Mouse (Mus musculus) v-Abl transformed pro-B cells (cell line): ENCODE measurements around the gene Gm28729.
"Not testable (repeated sequence)": the region's sequence is repeated elsewhere in the genome, so short reads cannot be mapped to it uniquely, and the experiment has no call there.

Experiments used
- in situ Hi-C, 2 experiments: fragments of 400-800 bp; cut with MboI; formaldehyde crosslinking; loops; one replicate each; pipeline ENCODE4 v1.15.1; 2025; ENCODE audit not compliant: unreplicated experiment in 2 of 2

The Gm28729 gene

GRCm38 (mm10) chr9:96471681-96472080, 53.4 kb downstream of the Gm28729 start:
- in situ Hi-C loops: not testable (repeated sequence)

GRCm38 (mm10) chr9:96470266-96470974, 54.6 kb downstream of the Gm28729 start:
- in situ Hi-C loops: no loop called here

- in situ Hi-C loops: no loop called here
These were observed 55.4 kb downstream of the Gm28729 start for GRCm38 (mm10) chr9:96469556-96470265.

- in situ Hi-C loops: no loop called here
These were observed 61.4 kb downstream of the Gm28729 start for GRCm38 (mm10) chr9:96463708-96464107.

- in situ Hi-C loops: no loop called here
These were observed 63.5 kb downstream of the Gm28729 start for GRCm38 (mm10) chr9:96461607-96462006.

- in situ Hi-C loops: no loop called here
These were observed 64.8 kb downstream of the Gm28729 start for GRCm38 (mm10) chr9:96460117-96460865.

GRCm38 (mm10) chr9:96455618-96456017, 69.4 kb downstream of the Gm28729 start:
- in situ Hi-C loops: no loop called here

- in situ Hi-C loops: no loop called here
These were observed 72.1 kb downstream of the Gm28729 start for GRCm38 (mm10) chr9:96452956-96453355.

- in situ Hi-C loops: no loop called here
These were observed 74.0 kb downstream of the Gm28729 start for GRCm38 (mm10) chr9:96450900-96451720.

- in situ Hi-C loops: no loop called here
These were observed 75.5 kb downstream of the Gm28729 start for GRCm38 (mm10) chr9:96449514-96449913.

- in situ Hi-C loops: no loop called here
These were observed 79.7 kb downstream of the Gm28729 start for GRCm38 (mm10) chr9:96445351-96445750.

GRCm38 (mm10) chr9:96442081-96442480, 83.0 kb downstream of the Gm28729 start:
- in situ Hi-C loops: loop anchor here in 1 of 2 experiments (5.0 kb wide), 1 partner anchor 35 kb away; the partner anchor contains the start of gene Rnf7

- in situ Hi-C loops: loop anchor here (5.0 kb wide), 3 partner anchors 36 to 81 kb away; no protein-coding TSS in a partner anchor
These were observed 86.7 kb downstream of the Gm28729 start for GRCm38 (mm10) chr9:96438334-96438871.

- in situ Hi-C loops: loop anchor here (5.0 kb wide), 3 partner anchors 36 to 81 kb away; no protein-coding TSS in a partner anchor
These were observed 87.2 kb downstream of the Gm28729 start for GRCm38 (mm10) chr9:96437805-96438333.

GRCm38 (mm10) chr9:96436901-96437804, 87.9 kb downstream of the Gm28729 start:
- in situ Hi-C loops: loop anchor here (5.0 kb wide), 3 partner anchors 35 to 80 kb away; no protein-coding TSS in a partner anchor
